Mouse (Mus musculus): Measurements from ENCODE around the gene Fpr2. TPM values are rescaled to one million over a fixed set of nuclear protein-coding genes. Genes with fewer than 3 reads are reported as not detected.
A peak's percentile ranks its signal among the peaks of the same experiment; 100 is the strongest.
"Not testable (repeated sequence)": the region's sequence is repeated elsewhere in the genome, so short reads cannot be mapped to it uniquely, and the experiment has no call there.

The Fpr2 gene
- polyA plus RNA-seq (2015; fragmentation: Nextera tagmentation; extraction: Ambion mirVana), result 0.38 and 0.52 TPM in 2 replicates

- H3K4me3 ChIP-seq, result no peak within 1 kb of the TSS
- WGBS, result 58% methylated on average over 1 of the region's 1 CpGs
- H3K4me2 ChIP-seq, result no peak within 1 kb of the TSS
- H3K9ac ChIP-seq, result no peak within 1 kb of the TSS
- no peaks in the 10 kb centered on the region for H3K9me3 ChIP-seq
- no peaks in the 10 kb centered on the region for H3K4me1 ChIP-seq
- H3K36me3 ChIP-seq, result no peaks in the 10 kb centered on the region
- no peaks in the 10 kb centered on the region for H3K27me3 ChIP-seq
- H3K27ac ChIP-seq, result no peak within 1 kb of the TSS
- ATAC-seq (ENCODE audit: insufficient number of reproducible peaks, low FRiP score, low TSS enrichment, low read depth), result no peak
Measured at GRCm38 (mm10) chr17:17887774-17888248, at the start of gene Fpr2, which contains the start of gene Fpr3. Gene Fpr2 (plus strand): TSS chr17:17887824. Gene Fpr3 (plus strand): TSS chr17:17887852.

GRCm38 (mm10) chr17:17837919-17838701 lies 49.5 kb upstream of the Fpr2 start:
- H3K4me2 ChIP-seq, result peak overlapping the region; percentile 65
- H3K36me3 ChIP-seq, result peaks cover 61% of the 10 kb centered on the region
- peak overlapping the region; percentile 35; the same call in 1 of the 2 replicates for H3K9ac ChIP-seq
- H3K27me3 ChIP-seq, result no peaks in the 10 kb centered on the region
- peak overlapping the region; percentile 41 for H3K4me3 ChIP-seq
- H3K4me1 ChIP-seq, result peaks cover 52% of the 10 kb centered on the region
- ATAC-seq (ENCODE audit: insufficient number of reproducible peaks, low FRiP score, low TSS enrichment, low read depth), result peak; percentile 94
- H3K27ac ChIP-seq, result peak overlapping the region; percentile 86
- WGBS, result 1% methylated on average over 43 of the region's 43 CpGs
- no peaks in the 10 kb centered on the region for H3K9me3 ChIP-seq

- no peaks in the 10 kb centered on the region for H3K27me3 ChIP-seq
- H3K9me3 ChIP-seq, result no peaks in the 10 kb centered on the region
- H3K9ac ChIP-seq, result no peak overlapping the region
- H3K36me3 ChIP-seq, result peaks cover 58% of the 10 kb centered on the region
- peaks cover 42% of the 10 kb centered on the region for H3K4me1 ChIP-seq
- no peak overlapping the region for H3K27ac ChIP-seq
- no peak for ATAC-seq (ENCODE audit: insufficient number of reproducible peaks, low FRiP score, low TSS enrichment, low read depth)
- no peak overlapping the region for H3K4me3 ChIP-seq
- H3K4me2 ChIP-seq, result no peak overlapping the region
- 87% methylated on average over 2 of the region's 2 CpGs for WGBS
Measured at GRCm38 (mm10) chr17:17839276-17839675, 48.3 kb upstream of the Fpr2 start.

- WGBS, result 83% methylated on average over 7 of the region's 7 CpGs
- Histone ChIP-seq H3K4me2 (no peak overlapping the region), H3K4me3 (no peak overlapping the region), H3K36me3 (peaks cover 51% of the 10 kb centered on the region), H3K27ac (no peak overlapping the region), H3K4me1 (peaks cover 27% of the 10 kb centered on the region), H3K27me3 (no peaks in the 10 kb centered on the region), H3K9me3 (no peaks in the 10 kb centered on the region), H3K9ac (no peak overlapping the region)
- no peak for ATAC-seq (ENCODE audit: insufficient number of reproducible peaks, low FRiP score, low TSS enrichment, low read depth)
Measured at GRCm38 (mm10) chr17:17840796-17841195, 46.8 kb upstream of the Fpr2 start.

GRCm38 (mm10) chr17:17843534-17844261 lies 43.9 kb upstream of the Fpr2 start:
- peaks cover under 1% of the 10 kb centered on the region; the same call in 1 of the 2 replicates for H3K4me1 ChIP-seq
- no peaks in the 10 kb centered on the region for H3K27me3 ChIP-seq
- H3K27ac ChIP-seq, result no peak overlapping the region
- no peak overlapping the region for H3K9ac ChIP-seq
- no peak overlapping the region for H3K4me3 ChIP-seq
- peak; percentile 50; the same call in 1 of the 2 replicates for ATAC-seq (ENCODE audit: insufficient number of reproducible peaks, low FRiP score, low TSS enrichment, low read depth)
- peaks cover 40% of the 10 kb centered on the region for H3K36me3 ChIP-seq
- no peak overlapping the region for H3K4me2 ChIP-seq
- no peaks in the 10 kb centered on the region for H3K9me3 ChIP-seq
- WGBS, result 72% methylated on average over 27 of the region's 27 CpGs

GRCm38 (mm10) chr17:17844606-17845005 lies 43.0 kb upstream of the Fpr2 start:
- H3K4me2 ChIP-seq; H3K27ac ChIP-seq; H3K4me3 ChIP-seq; H3K9ac ChIP-seq; H3K4me1 ChIP-seq; ATAC-seq (ENCODE audit: insufficient number of reproducible peaks, low FRiP score, low TSS enrichment, low read depth); H3K9me3 ChIP-seq; H3K27me3 ChIP-seq: not testable (repeated sequence)
- WGBS, result 83% methylated on average over 3 of the region's 3 CpGs
- peaks cover 35% of the 10 kb centered on the region for H3K36me3 ChIP-seq

- Histone ChIP-seq H3K9me3 (no peaks in the 10 kb centered on the region), H3K4me3 (no peak overlapping the region), H3K9ac (no peak overlapping the region), H3K4me1 (no peaks in the 10 kb centered on the region), H3K36me3 (peaks cover 28% of the 10 kb centered on the region), H3K4me2 (no peak overlapping the region), H3K27me3 (peaks cover 8% of the 10 kb centered on the region; the same call in 1 of the 2 replicates), H3K27ac (no peak overlapping the region)
- 69% methylated on average over 10 of the region's 10 CpGs for WGBS
- no peak for ATAC-seq (ENCODE audit: insufficient number of reproducible peaks, low FRiP score, low TSS enrichment, low read depth)
Measured at GRCm38 (mm10) chr17:17845187-17846027, 42.2 kb upstream of the Fpr2 start.

- no peaks in the 10 kb centered on the region for H3K4me1 ChIP-seq
- H3K36me3 ChIP-seq, result no peaks in the 10 kb centered on the region; the same call in 1 of the 2 replicates
- no peak overlapping the region for H3K4me3 ChIP-seq
- WGBS, result 92% methylated on average over 2 of the region's 2 CpGs
- H3K27me3 ChIP-seq, result peaks cover 8% of the 10 kb centered on the region; the same call in 1 of the 2 replicates
- H3K9me3 ChIP-seq, result no peaks in the 10 kb centered on the region
- no peak overlapping the region for H3K9ac ChIP-seq
- H3K4me2 ChIP-seq, result no peak overlapping the region
- no peak for ATAC-seq (ENCODE audit: insufficient number of reproducible peaks, low FRiP score, low TSS enrichment, low read depth)
- H3K27ac ChIP-seq, result no peak overlapping the region
Measured at GRCm38 (mm10) chr17:17848988-17849387, 38.6 kb upstream of the Fpr2 start.

GRCm38 (mm10) chr17:17849906-17850712 lies 37.5 kb upstream of the Fpr2 start:
- ATAC-seq (ENCODE audit: insufficient number of reproducible peaks, low FRiP score, low TSS enrichment, low read depth), result 0 out of 2 replicates have a peak, but pooled peaks have one; percentile 14
- 31% methylated on average over 55 of the region's 55 CpGs for WGBS
- no peak overlapping the region for H3K4me3 ChIP-seq
- H3K27me3 ChIP-seq, result peaks cover 8% of the 10 kb centered on the region; the same call in 1 of the 2 replicates
- H3K9ac ChIP-seq, result no peak overlapping the region
- H3K9me3 ChIP-seq, result no peaks in the 10 kb centered on the region
- 0 out of 2 replicates have a peak, but pooled peaks cover 1% of the 10 kb centered on the region for H3K4me1 ChIP-seq
- H3K27ac ChIP-seq, result no peak overlapping the region
- no peak overlapping the region for H3K4me2 ChIP-seq
- H3K36me3 ChIP-seq, result no peaks in the 10 kb centered on the region; the same call in 1 of the 2 replicates

- Histone ChIP-seq H3K36me3 (no peaks in the 10 kb centered on the region; the same call in 1 of the 2 replicates), H3K27me3 (no peaks in the 10 kb centered on the region), H3K9me3 (no peaks in the 10 kb centered on the region), H3K4me1 (0 out of 2 replicates have a peak, but pooled peaks cover 5% of the 10 kb centered on the region), H3K27ac (no peak within 1 kb of the TSS), H3K4me3 (no peak within 1 kb of the TSS), H3K9ac (no peak within 1 kb of the TSS), H3K4me2 (0 out of 2 replicates have a peak within 1 kb of the TSS, but pooled peaks have one; percentile 17)
- ATAC-seq (ENCODE audit: insufficient number of reproducible peaks, low FRiP score, low TSS enrichment, low read depth), result peak; percentile 48; the same call in 1 of the 2 replicates
- 24% methylated on average over 8 of the region's 8 CpGs for WGBS
Measured at GRCm38 (mm10) chr17:17855064-17855838, 32.4 kb upstream of the Fpr2 start, which contains the start of gene Has1. Gene Has1 (minus strand): TSS chr17:17855205.
